Mouse (Mus musculus) erythroblast, embryonic 14.5 days (primary cell): ENCODE results near the gene Dclre1b.

ENCODE experiments used
- GATA1 ChIP-seq: IDR thresholded peaks from 2 replicates; pipeline ENCODE4 v1.6.1; 2012; ENCODE audit warnings: low read length, inconsistent platforms, mixed read lengths
- TAL1 ChIP-seq: IDR thresholded peaks from 3 replicates; pipeline ENCODE4 v1.6.1; 2012; ENCODE audit warnings: low read length, inconsistent platforms, mixed read lengths

DNA sequence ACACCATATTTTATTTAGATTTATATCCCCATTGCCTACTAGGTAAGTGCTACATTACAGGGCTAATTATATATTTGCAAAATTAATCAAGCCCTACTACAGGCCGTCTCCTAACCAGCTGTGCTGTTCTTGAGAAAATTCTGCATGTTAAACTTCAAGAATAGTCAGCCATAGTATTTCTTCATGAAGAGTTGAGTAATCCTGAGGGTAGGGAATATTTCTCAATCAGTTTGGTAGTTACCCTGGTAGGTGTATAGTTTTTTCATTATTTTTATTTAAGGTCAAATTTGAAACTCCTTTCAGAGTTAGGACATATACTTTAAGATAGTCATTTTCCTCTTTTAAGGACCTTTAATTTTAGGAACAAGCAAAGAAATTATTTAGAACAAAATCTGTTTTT lies 3.6 kb downstream of the Dclre1b start:
- TF ChIP-seq TAL1 = no peak
- TF ChIP-seq GATA1 = no peak
